Mouse (Mus musculus): ENCODE results near the gene Slc27a4. TPM values are rescaled to one million over a fixed set of nuclear protein-coding genes. Genes with fewer than 3 reads are reported as not detected.

Gene Slc27a4
- polyA plus RNA-seq, 1 experiment from 2014 or later, result 45.9 TPM

- H3K4me3 ChIP-seq, result peak within 1 kb of the TSS; percentile 91
- H3K27ac ChIP-seq, result peak within 1 kb of the TSS; percentile 81
- peak within 1 kb of the TSS; percentile 81 for H3K4me2 ChIP-seq
- H3K9me3 ChIP-seq, result no peaks in the 10 kb centered on the region
- H3K27me3 ChIP-seq (replicated peaks), result no peaks in the 10 kb centered on the region
- H3K9ac ChIP-seq, result peak within 1 kb of the TSS; percentile 82
- ATAC-seq (replicated peaks), result peak; percentile 93
- WGBS, result under 1% methylated on average over 45 of the region's 45 CpGs
- peaks cover 20% of the 10 kb centered on the region for H3K4me1 ChIP-seq
- H3K36me3 ChIP-seq (replicated peaks), result peaks cover 31% of the 10 kb centered on the region
These were observed 14.3 kb upstream of the Slc27a4 start, which contains the start of gene Trub2 for GRCm38 (mm10) chr2:29787937-29788681. TSS of gene Trub2 (minus strand) at chr2:29788502.

GRCm38 (mm10) chr2:29792772-29793487 is 9.5 kb upstream of the Slc27a4 start:
- Histone ChIP-seq H3K9me3 (no peaks in the 10 kb centered on the region), H3K27me3 (replicated peaks) (no peaks in the 10 kb centered on the region), H3K4me1 (peaks cover 9% of the 10 kb centered on the region), H3K4me3 (no peak overlapping the region), H3K27ac (no peak overlapping the region), H3K4me2 (no peak overlapping the region), H3K36me3 (replicated peaks) (peaks cover 35% of the 10 kb centered on the region), H3K9ac (no peak overlapping the region)
- ATAC-seq (replicated peaks), result no peak
- WGBS, result 96% methylated on average over 2 of the region's 2 CpGs

GRCm38 (mm10) chr2:29802827-29803201 is 380 bp downstream of the Slc27a4 start:
- Histone ChIP-seq H3K4me1 (peaks cover 23% of the 10 kb centered on the region), H3K27ac (peak overlapping the region; percentile 88), H3K4me3 (peak overlapping the region; percentile 61), H3K27me3 (replicated peaks) (no peaks in the 10 kb centered on the region), H3K9ac (peak overlapping the region; percentile 87), H3K4me2 (peak overlapping the region; percentile 72), H3K36me3 (replicated peaks) (peaks cover 28% of the 10 kb centered on the region), H3K9me3 (no peaks in the 10 kb centered on the region)
- peak; percentile 87 for ATAC-seq (replicated peaks)
- under 1% methylated on average over 37 of the region's 39 CpGs for WGBS

- Histone ChIP-seq H3K4me3 (peak overlapping the region; percentile 61), H3K36me3 (replicated peaks) (peaks cover 34% of the 10 kb centered on the region), H3K27me3 (replicated peaks) (no peaks in the 10 kb centered on the region), H3K4me1 (peaks cover 23% of the 10 kb centered on the region), H3K9me3 (no peaks in the 10 kb centered on the region), H3K4me2 (peak overlapping the region; percentile 72), H3K27ac (peak overlapping the region; percentile 88), H3K9ac (peak overlapping the region; percentile 87)
- WGBS, result 21% methylated on average over 6 of the region's 6 CpGs
- ATAC-seq (replicated peaks), result peak; percentile 43; the same call in 1 of the 2 replicates
These were observed 982 bp downstream of the Slc27a4 start for GRCm38 (mm10) chr2:29803400-29803831.

DNA sequence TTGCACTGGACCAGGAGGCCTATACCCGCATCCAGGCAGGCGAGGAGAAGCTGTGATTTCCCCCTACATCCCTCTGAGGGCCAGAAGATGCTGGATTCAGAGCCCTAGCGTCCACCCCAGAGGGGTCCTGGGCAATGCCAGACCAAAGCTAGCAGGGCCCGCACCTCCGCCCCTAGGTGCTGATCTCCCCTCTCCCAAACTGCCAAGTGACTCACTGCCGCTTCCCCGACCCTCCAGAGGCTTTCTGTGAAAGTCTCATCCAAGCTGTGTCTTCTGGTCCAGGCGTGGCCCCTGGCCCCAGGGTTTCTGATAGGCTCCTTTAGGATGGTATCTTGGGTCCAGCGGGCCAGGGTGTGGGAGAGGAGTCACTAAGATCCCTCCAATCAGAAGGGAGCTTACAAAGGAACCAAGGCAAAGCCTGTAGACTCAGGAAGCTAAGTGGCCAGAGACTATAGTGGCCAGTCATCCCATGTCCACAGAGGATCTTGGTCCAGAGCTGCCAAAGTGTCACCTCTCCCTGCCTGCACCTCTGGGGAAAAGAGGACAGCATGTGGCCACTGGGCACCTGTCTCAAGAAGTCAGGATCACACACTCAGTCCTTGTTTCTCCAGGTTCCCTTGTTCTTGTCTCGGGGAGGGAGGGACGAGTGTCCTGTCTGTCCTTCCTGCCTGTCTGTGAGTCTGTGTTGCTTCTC is 13.4 kb downstream of the Slc27a4 start:
- Histone ChIP-seq H3K9me3 (no peaks in the 10 kb centered on the region), H3K4me2 (no peak overlapping the region), H3K27me3 (replicated peaks) (no peaks in the 10 kb centered on the region), H3K27ac (no peak overlapping the region), H3K4me1 (peaks cover 17% of the 10 kb centered on the region), H3K4me3 (no peak overlapping the region), H3K9ac (no peak overlapping the region), H3K36me3 (replicated peaks) (peaks cover 51% of the 10 kb centered on the region)
- WGBS, result 85% methylated on average over 11 of the region's 11 CpGs
- ATAC-seq (replicated peaks), result no peak

- H3K36me3 ChIP-seq (replicated peaks), result peaks cover 34% of the 10 kb centered on the region
These were observed 15.2 kb downstream of the Slc27a4 start for GRCm38 (mm10) chr2:29817426-29818232.

DNA sequence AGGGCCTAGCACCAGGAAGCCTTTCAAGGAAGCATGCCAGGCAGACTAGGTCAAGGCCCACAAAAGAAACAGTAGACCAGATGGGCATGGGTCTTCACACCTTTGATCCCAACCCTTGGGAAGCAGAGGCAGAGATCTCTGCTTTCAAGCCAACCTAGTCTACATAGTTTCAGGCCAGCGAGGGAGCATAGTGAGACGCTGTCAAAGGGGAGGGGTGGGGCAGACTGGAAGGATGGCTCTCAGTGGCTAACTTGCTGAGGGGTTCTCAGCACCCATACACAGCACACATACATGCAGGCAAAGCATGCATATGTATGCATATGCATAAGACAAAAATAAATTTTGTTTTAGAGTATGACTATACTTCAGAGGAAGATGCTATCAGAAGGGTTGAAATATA is 16.9 kb downstream of the Slc27a4 start:
- no peak overlapping the region for H3K4me3 ChIP-seq
- peaks cover 20% of the 10 kb centered on the region; the same call in 1 of the 2 replicates for H3K36me3 ChIP-seq (replicated peaks)
- H3K9me3 ChIP-seq, result no peaks in the 10 kb centered on the region
- H3K4me1 ChIP-seq, result peaks cover 22% of the 10 kb centered on the region
- WGBS, result 3% methylated on average over 2 of the region's 2 CpGs
- 0 out of 2 replicates have a peak, but pooled peaks have one; percentile 7 for ATAC-seq (replicated peaks)
- H3K27me3 ChIP-seq (replicated peaks), result no peaks in the 10 kb centered on the region
- H3K27ac ChIP-seq, result peak overlapping the region; percentile 92
- no peak overlapping the region for H3K9ac ChIP-seq
- peak overlapping the region; percentile 67 for H3K4me2 ChIP-seq

More at GRCm38 (mm10) chr2:29817426-29818232, 15.2 kb downstream of the Slc27a4 start:
- Histone ChIP-seq H3K4me3 (no peak overlapping the region), H3K9me3 (no peaks in the 10 kb centered on the region), H3K4me1 (peaks cover 22% of the 10 kb centered on the region), H3K27me3 (replicated peaks) (no peaks in the 10 kb centered on the region), H3K4me2 (peak overlapping the region; percentile 33), H3K27ac (peak overlapping the region; percentile 73), H3K9ac (no peak overlapping the region)
- peak; percentile 62 for ATAC-seq (replicated peaks)
- 36% methylated on average over 8 of the region's 8 CpGs for WGBS

DNA sequence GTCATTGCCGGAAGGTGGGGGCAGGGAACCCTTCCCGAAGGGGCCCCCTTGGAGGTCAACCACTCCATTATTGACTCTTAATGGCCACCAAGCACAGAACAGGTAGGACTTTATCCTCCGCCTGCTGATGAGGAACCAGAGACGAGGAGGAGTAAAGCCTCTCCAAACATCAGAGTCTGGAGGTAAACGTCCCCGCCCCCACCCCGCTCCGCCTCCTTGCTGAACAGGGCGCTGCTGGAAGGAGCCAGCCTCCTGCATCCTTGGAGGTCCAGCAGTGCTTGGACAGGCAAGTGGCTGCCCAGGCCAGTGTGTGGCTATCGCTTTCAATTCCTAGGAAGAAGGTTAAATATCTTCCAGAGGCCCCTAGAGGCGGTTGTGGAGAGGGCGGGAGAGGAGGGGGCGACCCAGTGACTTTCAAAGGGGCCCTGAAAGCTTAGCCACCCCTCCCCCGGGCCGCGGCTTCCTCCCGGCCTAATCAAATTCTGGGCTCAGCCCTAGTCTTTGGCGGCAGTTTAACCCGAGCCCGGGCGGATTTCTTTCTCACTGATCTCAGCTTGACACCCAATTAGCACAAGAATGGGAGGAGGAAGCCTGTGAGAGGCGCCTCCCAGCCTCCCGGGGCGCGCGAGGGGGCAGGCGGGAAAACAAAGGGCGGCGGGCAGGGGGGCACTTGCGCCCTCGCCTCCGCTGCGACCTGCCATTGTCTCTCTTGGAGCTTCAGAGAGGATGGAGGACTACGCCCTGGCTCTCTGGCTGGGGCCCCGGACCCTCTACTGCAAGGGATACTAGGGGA is 17.8 kb downstream of the Slc27a4 start, which contains the start of gene Urm1:
TSS of gene Urm1 (plus strand) at position 51 of the 793 bp plus-strand sequence.
- Histone ChIP-seq H3K9me3 (no peaks in the 10 kb centered on the region), H3K36me3 (replicated peaks) (peaks cover 11% of the 10 kb centered on the region; the same call in 1 of the 2 replicates), H3K4me3 (peak within 1 kb of the TSS; percentile 40), H3K4me1 (peaks cover 22% of the 10 kb centered on the region), H3K27me3 (replicated peaks) (no peaks in the 10 kb centered on the region), H3K4me2 (peak within 1 kb of the TSS; percentile 67), H3K9ac (peak within 1 kb of the TSS; percentile 61), H3K27ac (peak within 1 kb of the TSS; percentile 92)
- peak; percentile 79 for ATAC-seq (replicated peaks)
- WGBS, result under 1% methylated on average over 35 of the region's 35 CpGs

DNA sequence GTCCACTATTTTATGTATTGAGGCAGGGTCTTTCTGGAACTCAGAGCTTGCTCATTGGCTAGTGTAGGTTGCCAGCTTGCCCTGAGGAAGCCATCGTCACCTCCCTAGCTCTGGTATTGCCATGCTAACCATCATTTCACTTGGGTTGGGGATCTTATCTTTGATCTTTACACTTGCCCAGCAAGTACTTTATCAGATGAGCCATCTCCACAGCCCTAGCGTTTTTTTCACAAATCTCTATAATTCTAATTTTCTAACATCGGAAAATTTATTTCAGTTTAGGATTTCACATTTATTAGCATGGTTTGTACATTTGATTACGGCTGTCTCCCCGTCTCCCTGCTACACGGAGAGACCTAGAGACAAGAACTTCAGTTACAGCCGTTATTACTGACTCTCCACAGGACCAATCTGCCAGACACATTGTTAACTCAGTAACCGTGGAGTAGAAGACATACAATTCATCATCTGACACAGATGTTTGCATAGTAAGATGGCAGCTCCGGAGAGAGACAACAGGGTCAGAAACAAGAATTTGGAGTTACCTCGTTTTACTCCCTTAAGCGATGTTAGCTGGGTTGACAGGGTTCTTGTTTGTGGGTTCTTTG is 24.0 kb downstream of the Slc27a4 start:
- 11% methylated on average over 11 of the region's 11 CpGs for WGBS
- Histone ChIP-seq H3K4me3 (peak overlapping the region; percentile 71), H3K27ac (peak overlapping the region; percentile 94), H3K4me2 (peak overlapping the region; percentile 87), H3K36me3 (replicated peaks) (no peaks in the 10 kb centered on the region), H3K9me3 (no peaks in the 10 kb centered on the region), H3K9ac (peak overlapping the region; percentile 72), H3K4me1 (peaks cover 17% of the 10 kb centered on the region), H3K27me3 (replicated peaks) (no peaks in the 10 kb centered on the region)
- peak; percentile 18 for ATAC-seq (replicated peaks)

GRCm38 (mm10) chr2:29826926-29827708 is 24.7 kb downstream of the Slc27a4 start:
- H3K4me3 ChIP-seq, result peak overlapping the region; percentile 71
- no peaks in the 10 kb centered on the region for H3K36me3 ChIP-seq (replicated peaks)
- H3K4me1 ChIP-seq, result peaks cover 17% of the 10 kb centered on the region
- H3K9me3 ChIP-seq, result no peaks in the 10 kb centered on the region
- WGBS, result under 1% methylated on average over 48 of the region's 48 CpGs
- H3K27ac ChIP-seq, result peak overlapping the region; percentile 94
- peak overlapping the region; percentile 87 for H3K4me2 ChIP-seq
- peak; percentile 97 for ATAC-seq (replicated peaks)
- no peaks in the 10 kb centered on the region for H3K27me3 ChIP-seq (replicated peaks)
- peak overlapping the region; percentile 72 for H3K9ac ChIP-seq

All from midbrain, embryonic 15.5 days (tissue).